Mouse (Mus musculus) layer of hippocampus, adult 9-10 months (tissue): Measurements from ENCODE around the gene Mtmr10.

ENCODE experiments used
- DNase-seq: peaks from one replicate; pipeline ENCODE4 v3.0.0; 2022; ENCODE audit warnings: low spot score

Gene Mtmr10

DNA sequence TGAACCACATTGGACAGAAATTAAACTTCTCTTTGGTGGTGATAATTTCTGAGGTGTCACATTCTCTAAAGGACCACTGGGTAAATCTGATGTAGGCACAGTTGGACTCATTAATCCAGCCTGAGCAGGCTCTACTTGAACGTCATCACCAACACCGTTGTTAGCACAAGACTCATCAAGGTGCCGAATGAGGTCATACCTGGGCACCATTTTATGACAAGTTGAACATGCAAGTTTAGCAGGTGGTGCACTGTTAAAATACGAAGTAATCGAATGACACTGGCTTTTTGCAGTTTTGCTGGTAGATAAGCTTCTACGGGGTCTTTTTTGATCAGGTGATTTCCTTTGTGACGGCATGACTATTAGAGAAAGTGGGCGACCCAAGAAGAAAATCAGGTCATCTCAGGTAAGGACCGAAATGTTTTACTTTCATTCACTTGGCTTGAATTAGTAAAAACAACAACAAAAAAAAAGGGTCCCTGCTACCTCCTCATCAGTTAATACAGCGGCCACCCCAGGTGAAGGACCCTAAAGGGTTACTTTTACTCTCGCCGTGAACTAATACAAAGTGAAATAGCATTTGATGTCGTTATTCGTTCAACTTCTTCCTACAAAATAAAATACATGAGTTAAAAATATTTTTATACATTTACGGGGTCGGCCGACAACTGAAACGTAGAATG is 85.8 kb downstream of the Mtmr10 start:
- no peak for DNase-seq

DNA sequence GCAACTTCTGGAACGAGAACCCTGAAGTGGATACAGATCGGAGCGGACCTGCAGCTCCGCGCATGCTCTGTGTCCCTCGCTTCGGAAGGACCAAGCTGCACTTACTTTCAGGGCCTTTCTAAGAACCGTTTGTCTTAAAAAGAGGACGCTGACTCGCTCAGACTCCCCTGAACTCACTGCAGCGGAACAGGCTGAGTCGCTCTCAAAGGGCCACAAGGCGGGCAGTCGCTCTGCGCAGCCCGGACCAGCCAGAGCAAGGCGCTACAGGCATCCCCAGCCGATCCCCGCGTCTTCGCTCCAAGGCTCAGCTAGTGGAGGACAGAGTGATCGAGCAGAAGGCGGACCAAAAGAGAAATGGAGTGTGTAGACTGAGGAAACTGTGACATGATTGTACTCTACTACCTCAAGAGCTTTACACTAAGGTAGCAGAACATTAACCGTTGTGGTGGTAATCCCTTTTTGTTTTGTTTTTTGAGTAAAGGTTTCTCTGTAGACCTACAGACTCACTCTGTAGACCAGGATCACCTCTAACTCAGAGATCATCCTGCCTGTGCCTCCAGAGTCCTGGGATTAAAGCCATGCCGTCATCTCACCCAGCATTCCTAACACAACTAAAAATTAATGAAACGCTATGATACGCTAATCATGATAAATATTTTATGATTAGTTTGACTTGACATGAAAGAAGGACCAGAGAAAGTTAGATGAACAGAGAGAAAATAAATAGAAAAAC is 86.5 kb downstream of the Mtmr10 start, which contains the start of gene Fan1:
TSS of gene Fan1 (minus strand) at position 266 of the 733 bp plus-strand sequence.
- DNase-seq = peak; percentile 64
